Mouse (Mus musculus) neural tube, embryonic 12.5 days (tissue): ENCODE results near the gene Rbm15b. TPM values are rescaled to one million over a fixed set of nuclear protein-coding genes. Genes with fewer than 3 reads are reported as not detected.

Experiments
- ATAC-seq: fragments of 200-750 bp; cut with Nextera tagmentation; 2 replicates; pipeline ENCODE4 v1.8.0; 2017; ENCODE audit warnings: low read depth, mild to moderate bottlenecking, moderate TSS enrichment, moderate library complexity; ENCODE audit not compliant: low FRiP score
- H3K27ac ChIP-seq: fragments of 300-500 bp; sonication (generic); 2 replicates; pipeline ENCODE4 v1.5.1; 2016
- H3K27me3 ChIP-seq: fragments of 300-500 bp; sonication (generic); replicated peaks from 2 replicates; pipeline ENCODE4 v1.6.1; 2016; ENCODE audit warnings: mild to moderate bottlenecking
- H3K36me3 ChIP-seq: fragments of 300-500 bp; sonication (generic); 2 replicates; pipeline ENCODE4 v1.6.1; 2016; ENCODE audit warnings: mild to moderate bottlenecking
- H3K4me1 ChIP-seq: fragments of 300-500 bp; sonication (generic); 2 replicates; pipeline ENCODE4 v1.6.1; 2016
- H3K4me2 ChIP-seq: fragments of 300-500 bp; sonication (generic); replicated peaks from 2 replicates; pipeline ENCODE4 v1.6.1; 2016; ENCODE audit warnings: mild to moderate bottlenecking
- H3K4me3 ChIP-seq: fragments of 300-500 bp; sonication (generic); 2 replicates; pipeline ENCODE4 v1.5.1; 2016
- H3K9ac ChIP-seq: fragments of 300-500 bp; sonication (generic); 2 replicates; pipeline ENCODE4 v1.6.1; 2016; ENCODE audit warnings: mild to moderate bottlenecking
- H3K9me3 ChIP-seq: fragments of 300-500 bp; sonication (generic); 2 replicates; pipeline ENCODE4 v1.6.1; 2016; ENCODE audit warnings: mild to moderate bottlenecking
- WGBS: fragments of 180-500 bp; shearing (Covaris S2); methylation state at CpG from one replicate; pipeline ENCODE4 v1.1.7; 2016; 5-methylcytosine and 5-hydroxymethylcytosine counted together
- polyA plus RNA-seq: library from polyadenylated mRNA; unstranded; fragments of >200 nt; fragmentation: Nextera tagmentation; extraction: Ambion mirVana; gene quantifications from 2 replicates; pipeline ENCODE4 v1.2.1, GENCODE M21; 2016

The Rbm15b gene
- polyA plus RNA-seq, 1 experiment from 2014 or later: 39.7 TPM

GRCm38 (mm10) chr9:106893327-106893726 lies 6.1 kb upstream of the Rbm15b start:
- Histone ChIP-seq H3K9me3 (no peaks in the 10 kb centered on the region), H3K27ac (no peak overlapping the region), H3K9ac (no peak overlapping the region), H3K36me3 (peaks cover 29% of the 10 kb centered on the region), H3K4me1 (peaks cover 27% of the 10 kb centered on the region), H3K4me2 (peak overlapping the region; percentile 76), H3K27me3 (no peaks in the 10 kb centered on the region), H3K4me3 (no peak overlapping the region)
- 59% methylated on average over 3 of the region's 3 CpGs for WGBS
- ATAC-seq: no peak

DNA sequence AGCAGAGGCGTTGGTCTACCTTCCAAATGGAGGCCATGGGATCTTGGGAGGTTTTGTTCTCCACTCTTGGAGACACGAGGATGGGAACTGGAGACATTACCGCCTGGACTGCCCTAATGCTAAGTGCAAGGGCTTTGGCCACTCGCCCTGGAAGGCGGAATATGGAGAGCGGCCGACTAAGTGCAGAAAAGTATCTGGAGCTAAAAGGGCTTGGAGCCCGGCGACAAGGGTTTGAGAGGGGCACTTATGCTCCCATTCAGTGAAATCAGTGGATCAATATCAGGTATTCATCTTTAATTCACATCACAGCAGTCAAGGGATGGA lies 5.3 kb upstream of the Rbm15b start:
- Histone ChIP-seq H3K4me3 (peak overlapping the region; percentile 98), H3K36me3 (peaks cover 35% of the 10 kb centered on the region), H3K9ac (peak overlapping the region; percentile 66), H3K4me1 (peaks cover 36% of the 10 kb centered on the region), H3K9me3 (no peaks in the 10 kb centered on the region), H3K27ac (peak overlapping the region; percentile 86), H3K27me3 (no peaks in the 10 kb centered on the region), H3K4me2 (peak overlapping the region; percentile 76)
- 0% methylated on average over 9 of the region's 9 CpGs for WGBS
- no peak for ATAC-seq

- H3K4me1 ChIP-seq: peaks cover 39% of the 10 kb centered on the region
Observed at GRCm38 (mm10) chr9:106891829-106892551, 4.8 kb upstream of the Rbm15b start, which contains the start of gene Manf. Gene Manf, minus strand, starts transcription at chr9:106891979.

DNA sequence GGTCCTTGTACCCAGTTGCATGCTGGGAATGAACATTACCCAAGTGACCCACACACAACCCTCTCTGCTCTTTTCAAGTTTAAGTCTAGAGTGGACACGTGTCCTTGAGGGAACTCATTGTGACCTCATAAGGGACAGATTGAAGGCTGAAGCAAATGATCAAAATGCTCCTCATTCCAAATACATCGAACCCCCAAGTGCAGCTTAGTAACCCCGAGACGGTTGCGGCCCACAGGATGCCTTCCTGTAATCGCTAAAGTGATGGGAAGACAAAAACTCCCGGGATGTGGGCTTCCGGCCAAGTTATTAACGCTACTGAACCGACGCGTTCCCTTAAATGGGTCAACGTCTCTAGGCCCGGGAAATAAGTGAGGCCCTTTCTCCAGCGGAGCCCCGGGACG lies 4.1 kb upstream of the Rbm15b start:
- WGBS: under 1% methylated on average over 17 of the region's 17 CpGs
- H3K27ac ChIP-seq: peak overlapping the region; percentile 81
- no peaks in the 10 kb centered on the region for H3K27me3 ChIP-seq
- peak overlapping the region; percentile 76 for H3K4me2 ChIP-seq
- H3K4me1 ChIP-seq: peaks cover 39% of the 10 kb centered on the region
- peak overlapping the region; percentile 93 for H3K9ac ChIP-seq
- H3K9me3 ChIP-seq: no peaks in the 10 kb centered on the region
- peak overlapping the region; percentile 98 for H3K4me3 ChIP-seq
- ATAC-seq: no peak
- peaks cover 32% of the 10 kb centered on the region for H3K36me3 ChIP-seq

More at GRCm38 (mm10) chr9:106891829-106892551, 4.8 kb upstream of the Rbm15b start, which contains the start of gene Manf:
- Histone ChIP-seq H3K4me3 (peak within 1 kb of the TSS; percentile 98), H3K27me3 (no peaks in the 10 kb centered on the region), H3K9ac (peak within 1 kb of the TSS; percentile 93), H3K4me2 (peak within 1 kb of the TSS; percentile 76), H3K36me3 (peaks cover 35% of the 10 kb centered on the region), H3K9me3 (no peaks in the 10 kb centered on the region), H3K27ac (peak within 1 kb of the TSS; percentile 86)
- peak; percentile 99 for ATAC-seq
- under 1% methylated on average over 59 of the region's 59 CpGs for WGBS

DNA sequence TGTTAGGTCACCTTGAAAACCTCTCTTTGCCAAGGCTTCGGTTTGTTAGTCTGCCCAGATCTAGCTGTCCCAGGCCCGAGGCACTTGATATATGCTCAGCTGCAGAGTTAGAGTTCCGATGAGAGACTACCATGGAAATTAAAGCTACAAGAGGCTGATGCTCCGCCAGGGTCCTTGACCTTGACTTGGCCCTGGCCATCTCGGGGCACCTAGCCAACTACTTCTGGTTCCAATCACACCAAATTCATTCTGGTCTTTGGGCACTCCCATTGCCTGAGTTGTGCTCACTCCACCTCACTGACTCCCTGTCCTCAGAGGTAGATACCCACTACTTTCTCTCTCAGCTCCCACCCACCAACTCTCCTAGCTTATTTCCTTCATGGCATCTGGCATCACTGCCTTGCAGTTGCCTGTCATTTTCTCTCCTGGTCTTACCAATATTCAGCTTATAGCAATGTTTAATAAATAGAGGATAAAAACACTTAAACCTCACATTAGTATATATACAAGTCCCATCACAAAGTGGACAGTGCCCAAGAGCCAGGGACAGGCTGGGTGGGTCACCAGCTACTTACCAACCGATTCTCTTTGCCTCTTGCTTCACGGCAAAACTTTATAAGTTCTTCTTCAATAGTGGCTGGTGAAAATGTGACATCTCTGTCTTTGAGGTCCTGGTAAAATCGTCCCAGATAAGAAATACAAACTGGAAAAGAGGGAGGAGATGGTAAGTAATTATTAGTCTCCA lies 3.4 kb upstream of the Rbm15b start:
- no peaks in the 10 kb centered on the region for H3K9me3 ChIP-seq
- H3K4me2 ChIP-seq: peak overlapping the region; percentile 76
- no peak for ATAC-seq
- WGBS: 72% methylated on average over 8 of the region's 8 CpGs
- H3K27me3 ChIP-seq: no peaks in the 10 kb centered on the region
- H3K9ac ChIP-seq: peak overlapping the region; percentile 93
- peak overlapping the region; percentile 98 for H3K4me3 ChIP-seq
- H3K27ac ChIP-seq: no peak overlapping the region
- peaks cover 31% of the 10 kb centered on the region for H3K36me3 ChIP-seq
- peaks cover 43% of the 10 kb centered on the region for H3K4me1 ChIP-seq

- Histone ChIP-seq H3K36me3 (peaks cover 41% of the 10 kb centered on the region), H3K4me1 (peaks cover 57% of the 10 kb centered on the region), H3K27me3 (no peaks in the 10 kb centered on the region), H3K27ac (no peak overlapping the region), H3K4me2 (0 out of 2 replicates have a peak overlapping the region, but pooled peaks have one; percentile 5), H3K9ac (no peak overlapping the region), H3K4me3 (no peak overlapping the region), H3K9me3 (no peaks in the 10 kb centered on the region)
- ATAC-seq: no peak
- 91% methylated on average over 9 of the region's 9 CpGs for WGBS
Observed at GRCm38 (mm10) chr9:106889321-106889720, 2.1 kb upstream of the Rbm15b start.

- WGBS: 96% methylated on average over 3 of the region's 3 CpGs
- H3K4me1 ChIP-seq: peaks cover 64% of the 10 kb centered on the region
- no peak for ATAC-seq
- no peak overlapping the region for H3K4me3 ChIP-seq
- no peaks in the 10 kb centered on the region for H3K9me3 ChIP-seq
- no peak overlapping the region for H3K9ac ChIP-seq
- H3K27me3 ChIP-seq: no peaks in the 10 kb centered on the region
- no peak overlapping the region for H3K27ac ChIP-seq
- H3K4me2 ChIP-seq: no peak overlapping the region
- H3K36me3 ChIP-seq: peaks cover 48% of the 10 kb centered on the region
Observed at GRCm38 (mm10) chr9:106888346-106888745, 1.1 kb upstream of the Rbm15b start.

GRCm38 (mm10) chr9:106885901-106886731 lies 1.1 kb downstream of the Rbm15b start:
- ATAC-seq: peak; percentile 7; the same call in 1 of the 2 replicates
- under 1% methylated on average over 105 of the region's 107 CpGs for WGBS
- Histone ChIP-seq H3K9ac (peak overlapping the region; percentile 99), H3K4me3 (peak overlapping the region; percentile 98), H3K27ac (peak overlapping the region; percentile 93), H3K36me3 (peaks cover 70% of the 10 kb centered on the region), H3K9me3 (no peaks in the 10 kb centered on the region), H3K27me3 (no peaks in the 10 kb centered on the region), H3K4me1 (peaks cover 80% of the 10 kb centered on the region), H3K4me2 (peak overlapping the region; percentile 96)

DNA sequence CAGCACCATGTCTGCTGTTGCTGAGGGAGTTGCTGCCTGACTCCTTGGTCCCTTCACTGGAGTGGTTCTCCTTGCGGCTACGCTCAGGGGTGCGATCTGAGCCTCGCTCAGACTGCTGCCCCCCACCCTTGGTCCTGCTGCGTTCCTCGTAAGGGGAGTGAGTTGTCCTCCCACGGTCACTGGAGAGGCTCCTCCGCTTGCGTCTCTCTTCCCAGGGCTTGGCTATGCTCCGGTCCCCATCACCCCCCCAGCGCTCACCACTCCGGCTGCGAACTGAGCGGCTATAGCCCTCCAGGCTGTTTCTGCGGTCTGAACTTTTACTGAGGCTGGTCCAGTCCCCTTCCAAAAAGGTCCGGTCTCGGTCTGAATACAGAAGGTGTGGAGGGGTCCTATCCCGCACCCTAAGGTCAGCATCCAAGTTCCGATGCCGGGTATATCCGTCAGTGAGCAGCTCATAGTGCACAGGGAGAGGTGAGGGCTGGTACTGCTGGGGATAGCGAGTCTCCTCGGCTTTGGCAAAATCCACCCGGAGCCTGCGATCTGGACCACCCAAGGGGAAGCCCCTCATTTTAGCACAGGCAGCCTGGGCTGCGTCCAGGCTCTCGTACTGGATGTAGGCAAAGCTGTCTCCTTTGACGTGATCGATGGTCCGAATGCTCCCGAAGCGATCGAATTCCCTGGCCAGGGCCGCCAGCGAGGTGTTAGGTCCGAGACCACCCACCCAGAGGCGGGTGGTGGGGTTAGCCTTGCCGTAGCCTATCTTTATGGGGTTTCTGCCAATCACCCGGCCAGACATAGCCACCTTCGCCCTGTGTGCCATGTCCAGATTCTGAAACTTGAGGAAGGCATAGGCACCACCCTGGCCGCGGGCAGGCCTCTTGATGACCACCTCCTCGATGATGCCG lies 2.0 kb downstream of the Rbm15b start:
- H3K27me3 ChIP-seq: no peaks in the 10 kb centered on the region
- H3K4me3 ChIP-seq: peak overlapping the region; percentile 98
- peaks cover 70% of the 10 kb centered on the region for H3K36me3 ChIP-seq
- ATAC-seq: no peak
- peak overlapping the region; percentile 99 for H3K9ac ChIP-seq
- no peaks in the 10 kb centered on the region for H3K9me3 ChIP-seq
- peaks cover 71% of the 10 kb centered on the region for H3K4me1 ChIP-seq
- no peak overlapping the region for H3K27ac ChIP-seq
- peak overlapping the region; percentile 96 for H3K4me2 ChIP-seq
- 23% methylated on average over 44 of the region's 44 CpGs for WGBS

DNA sequence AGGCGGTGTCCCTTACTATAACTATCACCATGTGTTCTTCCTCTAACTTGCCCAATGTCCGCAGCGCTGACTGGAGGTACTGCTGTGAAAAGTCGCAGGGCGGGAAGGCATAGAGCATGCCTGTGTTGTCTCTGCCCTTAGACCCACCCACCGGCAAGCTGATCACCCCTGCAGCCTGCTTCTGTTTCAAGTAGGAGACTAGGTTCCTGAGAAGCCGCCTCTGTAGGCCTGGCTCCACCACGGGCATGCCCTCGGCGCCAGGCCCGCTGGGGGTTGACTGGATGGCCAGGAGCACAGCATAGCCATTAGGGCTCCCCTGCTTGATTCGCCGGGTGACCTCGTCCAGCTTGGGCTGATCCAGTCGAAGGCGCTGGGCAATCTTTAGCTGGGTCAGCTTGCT lies 2.9 kb downstream of the Rbm15b start:
- Histone ChIP-seq H3K4me1 (peaks cover 62% of the 10 kb centered on the region), H3K9me3 (no peaks in the 10 kb centered on the region), H3K4me2 (peak overlapping the region; percentile 96), H3K27me3 (no peaks in the 10 kb centered on the region), H3K27ac (no peak overlapping the region), H3K4me3 (peak overlapping the region; percentile 98), H3K36me3 (peaks cover 70% of the 10 kb centered on the region), H3K9ac (peak overlapping the region; percentile 99)
- 43% methylated on average over 16 of the region's 16 CpGs for WGBS
- ATAC-seq: no peak

GRCm38 (mm10) chr9:106883085-106883484 lies 4.1 kb downstream of the Rbm15b start:
- Histone ChIP-seq H3K9ac (peak overlapping the region; percentile 9; the same call in 1 of the 2 replicates), H3K27ac (no peak overlapping the region), H3K36me3 (peaks cover 66% of the 10 kb centered on the region), H3K4me1 (peaks cover 55% of the 10 kb centered on the region), H3K9me3 (no peaks in the 10 kb centered on the region), H3K27me3 (no peaks in the 10 kb centered on the region), H3K4me2 (peak overlapping the region; percentile 96), H3K4me3 (0 out of 2 replicates have a peak overlapping the region, but pooled peaks have one; percentile 8)
- no peak for ATAC-seq
- 84% methylated on average over 3 of the region's 3 CpGs for WGBS
